Mouse (Mus musculus): ENCODE data around the gene Ubqln1. TPM values are rescaled to one million over a fixed set of nuclear protein-coding genes. Genes with fewer than 3 reads are reported as not detected.
A peak's percentile ranks its signal among the peaks of the same experiment; 100 is the strongest.

Ubqln1 gene
- polyA plus RNA-seq, 1 experiment = 161 TPM

GRCm38 (mm10) chr13:58129687-58130246, 85.7 kb downstream of the Ubqln1 start:
- H3K4me3 ChIP-seq (ENCODE audit: control insufficient read depth, insufficient read depth, low read length) = peak overlapping the region; percentile 64
- 38% methylated on average over 4 of the region's 4 CpGs for WGBS

GRCm38 (mm10) chr13:58128768-58129671, 86.4 kb downstream of the Ubqln1 start:
- Histone ChIP-seq H3K27ac (ENCODE audit: control insufficient read depth, insufficient read depth, low read length) (peak overlapping the region; percentile 63), H3K27me3 (ENCODE audit: control insufficient read depth, insufficient read depth, low read length) (no peaks in the 10 kb centered on the region), H3K4me1 (replicated peaks; ENCODE audit: control insufficient read depth, insufficient read depth, low read length) (peaks cover 7% of the 10 kb centered on the region), H3K36me3 (ENCODE audit: control insufficient read depth, insufficient read depth, low read length) (no peaks in the 10 kb centered on the region; the same call in 1 of the 2 replicates), H3K4me3 (ENCODE audit: control insufficient read depth, insufficient read depth, low read length) (peak overlapping the region; percentile 64)
- TF ChIP-seq POLR2A (IDR thresholded peaks at IDR 0.05; ENCODE audit: control insufficient read depth, extremely low read depth, insufficient read depth, low read length, poor library complexity) (peak; percentile 98), CTCF (IDR thresholded peaks at IDR 0.05; ENCODE audit: borderline replicate concordance, control insufficient read depth, extremely low read depth, insufficient read depth, low read length, poor library complexity) (no peak)
- peak; percentile 93 for DNase-seq
- WGBS = under 1% methylated on average over 83 of the region's 83 CpGs

More at GRCm38 (mm10) chr13:58129687-58130246, 85.7 kb downstream of the Ubqln1 start:
- DNase-seq = no peak
- Histone ChIP-seq H3K36me3 (ENCODE audit: control insufficient read depth, insufficient read depth, low read length) (no peaks in the 10 kb centered on the region; the same call in 1 of the 2 replicates), H3K27me3 (ENCODE audit: control insufficient read depth, insufficient read depth, low read length) (no peaks in the 10 kb centered on the region), H3K4me1 (replicated peaks; ENCODE audit: control insufficient read depth, insufficient read depth, low read length) (peaks cover 7% of the 10 kb centered on the region), H3K27ac (ENCODE audit: control insufficient read depth, insufficient read depth, low read length) (peak overlapping the region; percentile 50)
- TF ChIP-seq POLR2A (IDR thresholded peaks at IDR 0.05; ENCODE audit: control insufficient read depth, extremely low read depth, insufficient read depth, low read length, poor library complexity) = no peak
- no peak for TF ChIP-seq CTCF (IDR thresholded peaks at IDR 0.05; ENCODE audit: borderline replicate concordance, control insufficient read depth, extremely low read depth, insufficient read depth, low read length, poor library complexity)

GRCm38 (mm10) chr13:58128396-58128767, 87.1 kb downstream of the Ubqln1 start, which contains the start of gene Hnrnpa0:
Hnrnpa0 (minus strand) TSS chr13:58128556.
- Histone ChIP-seq H3K4me1 (replicated peaks; ENCODE audit: control insufficient read depth, insufficient read depth, low read length) (peaks cover 7% of the 10 kb centered on the region), H3K36me3 (ENCODE audit: control insufficient read depth, insufficient read depth, low read length) (no peaks in the 10 kb centered on the region; the same call in 1 of the 2 replicates), H3K27me3 (ENCODE audit: control insufficient read depth, insufficient read depth, low read length) (no peaks in the 10 kb centered on the region), H3K27ac (ENCODE audit: control insufficient read depth, insufficient read depth, low read length) (peak within 1 kb of the TSS; percentile 86), H3K4me3 (ENCODE audit: control insufficient read depth, insufficient read depth, low read length) (peak within 1 kb of the TSS; percentile 95)
- under 1% methylated on average over 45 of the region's 62 CpGs for WGBS
- peak; percentile 90 for DNase-seq
- TF ChIP-seq POLR2A (IDR thresholded peaks at IDR 0.05; ENCODE audit: control insufficient read depth, extremely low read depth, insufficient read depth, low read length, poor library complexity) (peak; percentile 94), CTCF (IDR thresholded peaks at IDR 0.05; ENCODE audit: borderline replicate concordance, control insufficient read depth, extremely low read depth, insufficient read depth, low read length, poor library complexity) (no peak)

GRCm38 (mm10) chr13:58127766-58128361, 87.6 kb downstream of the Ubqln1 start:
- Histone ChIP-seq H3K4me3 (ENCODE audit: control insufficient read depth, insufficient read depth, low read length) (peak overlapping the region; percentile 95), H3K36me3 (ENCODE audit: control insufficient read depth, insufficient read depth, low read length) (no peaks in the 10 kb centered on the region; the same call in 1 of the 2 replicates), H3K27me3 (ENCODE audit: control insufficient read depth, insufficient read depth, low read length) (no peaks in the 10 kb centered on the region), H3K4me1 (replicated peaks; ENCODE audit: control insufficient read depth, insufficient read depth, low read length) (peaks cover 7% of the 10 kb centered on the region), H3K27ac (ENCODE audit: control insufficient read depth, insufficient read depth, low read length) (peak overlapping the region; percentile 86)
- WGBS = under 1% methylated on average over 80 of the region's 81 CpGs
- no peak for DNase-seq
- no peak for TF ChIP-seq POLR2A (IDR thresholded peaks at IDR 0.05; ENCODE audit: control insufficient read depth, extremely low read depth, insufficient read depth, low read length, poor library complexity)
- TF ChIP-seq CTCF (IDR thresholded peaks at IDR 0.05; ENCODE audit: borderline replicate concordance, control insufficient read depth, extremely low read depth, insufficient read depth, low read length, poor library complexity) = no peak

DNA sequence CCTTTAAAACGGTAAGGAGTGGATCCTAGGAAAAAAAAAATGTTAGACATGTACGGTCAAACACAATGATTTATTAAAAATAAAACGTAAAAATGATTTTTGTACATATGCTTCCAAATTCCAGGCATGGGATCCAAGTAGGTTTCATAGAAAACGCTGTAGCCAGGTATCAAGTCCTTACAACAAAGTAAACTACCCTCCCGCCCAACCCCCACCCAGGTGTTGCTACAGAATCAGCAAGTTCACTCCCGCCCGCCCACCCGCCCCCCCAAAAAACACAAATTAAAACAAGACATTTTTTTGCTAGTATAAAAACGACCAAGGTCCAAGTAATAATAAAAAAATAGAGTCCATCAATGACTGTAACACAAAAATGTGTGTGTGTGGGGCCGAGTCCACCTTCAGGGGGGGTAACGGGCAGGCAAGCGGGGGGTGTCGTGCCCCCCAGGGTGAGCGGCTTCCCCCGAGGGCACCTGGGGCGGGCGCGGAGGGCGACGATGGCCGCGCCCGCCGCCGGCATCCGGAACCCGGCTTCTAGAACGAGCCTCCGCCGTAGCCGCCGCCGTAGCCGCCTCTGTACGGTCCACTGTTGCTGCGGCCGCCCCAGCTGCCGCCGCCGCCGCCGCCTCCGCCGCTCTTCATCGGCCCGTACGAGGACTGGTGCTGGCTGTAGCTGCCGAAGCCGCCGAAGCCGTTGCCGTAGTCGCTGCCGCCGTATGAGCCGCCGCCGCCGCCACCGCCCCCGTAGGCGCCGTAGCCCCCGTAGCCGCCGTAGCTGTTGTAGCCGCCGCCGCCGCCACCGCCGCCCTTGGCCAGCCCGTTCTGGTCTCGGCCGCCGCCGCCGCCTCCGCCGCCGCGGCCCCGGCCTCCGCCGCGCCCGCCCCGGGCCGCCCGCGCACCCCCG, 88.3 kb downstream of the Ubqln1 start:
- TF ChIP-seq CTCF (IDR thresholded peaks at IDR 0.05; ENCODE audit: borderline replicate concordance, control insufficient read depth, extremely low read depth, insufficient read depth, low read length, poor library complexity) (no peak), POLR2A (IDR thresholded peaks at IDR 0.05; ENCODE audit: control insufficient read depth, extremely low read depth, insufficient read depth, low read length, poor library complexity) (no peak)
- H3K4me1 ChIP-seq (replicated peaks; ENCODE audit: control insufficient read depth, insufficient read depth, low read length) = peaks cover 7% of the 10 kb centered on the region
- H3K27me3 ChIP-seq (ENCODE audit: control insufficient read depth, insufficient read depth, low read length) = no peaks in the 10 kb centered on the region
- H3K36me3 ChIP-seq (ENCODE audit: control insufficient read depth, insufficient read depth, low read length) = no peaks in the 10 kb centered on the region; the same call in 1 of the 2 replicates
- DNase-seq = peak; percentile 26
- peak overlapping the region; percentile 95 for H3K4me3 ChIP-seq (ENCODE audit: control insufficient read depth, insufficient read depth, low read length)
- WGBS = under 1% methylated on average over 79 of the region's 92 CpGs
- peak overlapping the region; percentile 86 for H3K27ac ChIP-seq (ENCODE audit: control insufficient read depth, insufficient read depth, low read length)

Other genes with a start within 250 kb of the Ubqln1 start
- 1.9 and 2.0 TPM in 2 replicates for gene Klhl3, start 102.1 kb downstream of the Ubqln1 start, polyA plus RNA-seq (2012; rRNA removed)
- 169 and 254 TPM in 2 replicates for gene Hnrnpa0, start 87.1 kb downstream of the Ubqln1 start, polyA plus RNA-seq (2012; rRNA removed)
- 53.4 and 57.2 TPM in 2 replicates for gene Idnk, start 58.0 kb downstream of the Ubqln1 start, polyA plus RNA-seq (2012; rRNA removed)
- gene Gkap1, start 60.0 kb upstream of the Ubqln1 start, polyA plus RNA-seq (2012; rRNA removed) = 2.8 and 4.0 TPM in 2 replicates
- 0.07 TPM in 1 of 2 replicates, not detected in the other for gene Kif27, start 143.5 kb upstream of the Ubqln1 start, polyA plus RNA-seq (2012; rRNA removed)
- 27.9 and 31.7 TPM in 2 replicates for gene 2210016F16Rik, start 169.6 kb upstream of the Ubqln1 start, polyA plus RNA-seq (2012; rRNA removed)
- gene Rmi1, start 186.6 kb upstream of the Ubqln1 start, polyA plus RNA-seq (2012; rRNA removed) = 16.9 and 17.3 TPM in 2 replicates
- 379 and 419 TPM in 2 replicates for gene Hnrnpk, start 187.7 kb upstream of the Ubqln1 start, polyA plus RNA-seq (2012; rRNA removed)